Mouse (Mus musculus) ovary, adult 2 months (tissue): ENCODE data around the gene Pde1c. TPM values are rescaled to one million over a fixed set of nuclear protein-coding genes. Genes with fewer than 3 reads are reported as not detected.

Experiments used
- polyA plus RNA-seq: library from polyadenylated mRNA; depleted of rRNA; stranded (reverse); fragments of >200 nt; gene quantifications from 2 replicates; pipeline ENCODE4 v1.2.3, GENCODE M21; 2012; rRNA removed

The Pde1c gene
- polyA plus RNA-seq = 0.06 and 0.09 TPM in 2 replicates

DNA sequence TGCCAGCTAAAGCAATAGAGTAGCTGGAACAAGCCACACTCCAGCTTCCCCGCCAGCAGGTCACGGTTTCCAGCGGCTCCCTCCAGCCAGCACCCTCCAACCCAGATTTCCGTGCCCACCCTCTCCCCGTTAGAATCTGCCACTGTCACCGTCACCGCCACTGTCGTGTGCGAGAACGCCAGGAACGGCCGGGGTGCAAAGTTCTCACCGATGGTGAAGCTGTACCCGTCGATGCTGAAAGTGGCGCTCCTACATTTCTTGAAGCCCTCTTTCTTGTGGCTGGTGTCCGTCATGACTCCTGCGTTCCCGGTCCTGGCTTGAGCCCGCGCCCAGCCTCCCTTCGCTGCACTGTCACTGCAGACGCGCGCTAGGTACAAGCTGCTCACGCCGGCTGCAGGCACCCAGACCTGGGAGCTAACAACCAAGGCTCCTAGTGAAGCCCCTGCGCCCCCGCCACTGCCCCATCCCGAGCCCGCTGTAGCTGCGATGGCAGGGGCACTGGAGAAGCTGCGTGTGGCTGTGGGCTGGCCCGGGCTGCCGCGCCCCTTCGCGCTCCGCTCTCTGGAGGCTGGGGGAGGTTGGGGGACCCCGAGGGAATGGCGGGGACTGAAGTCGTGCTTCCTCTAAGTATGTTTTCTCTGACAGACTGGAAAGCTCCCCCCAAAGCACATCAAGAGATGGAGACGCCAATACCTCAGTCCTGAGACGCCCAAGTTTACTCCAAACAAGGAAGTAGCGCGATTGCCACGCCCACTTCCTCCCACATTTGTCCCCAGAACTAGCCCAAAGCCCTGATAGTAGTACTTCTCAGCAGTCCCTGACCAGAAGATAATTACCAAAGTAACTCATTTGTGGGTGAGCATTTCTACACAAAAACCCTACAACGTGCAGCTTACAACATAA is at the start of gene Pde1c:
TSS of gene Pde1c (minus strand) at position 634 of the 903 bp plus-strand sequence.

Other genes starting within 250 kb of the Pde1c start
- 0.59 and 0.96 TPM in 2 replicates for gene Lsm5, start 135.6 kb upstream of the Pde1c start, polyA plus RNA-seq
- 7.6 and 9.6 TPM in 2 replicates for gene Avl9, start 145.8 kb upstream of the Pde1c start, polyA plus RNA-seq
- 10.5 and 11.0 TPM in 2 replicates for gene Kbtbd2, start 228.7 kb upstream of the Pde1c start, polyA plus RNA-seq